Mouse (Mus musculus) midbrain, postnatal 0 days (tissue): Measurements from ENCODE around the gene Pdia6. TPM values are rescaled to one million over a fixed set of nuclear protein-coding genes. Genes with fewer than 3 reads are reported as not detected.

Experiments
- ATAC-seq: fragments of 200-750 bp; cut with Nextera tagmentation; 2 replicates; pipeline ENCODE4 v1.8.0; 2017; ENCODE audit warnings: moderate number of reproducible peaks, mild to moderate bottlenecking, moderate TSS enrichment, moderate library complexity; ENCODE audit not compliant: low FRiP score
- DNase-seq: peaks from one replicate; pipeline ENCODE4 v3.0.0-alpha.2; 2015; ENCODE audit warnings: low spot score
- H3K27ac ChIP-seq: fragments of 300-500 bp; sonication (generic); 2 replicates; pipeline ENCODE4 v1.5.1; 2014; ENCODE audit warnings: low read depth, mild to moderate bottlenecking, low read length, mixed read lengths
- H3K27me3 ChIP-seq: fragments of 300-500 bp; sonication (generic); 2 replicates; pipeline ENCODE4 v1.6.1; 2014; ENCODE audit warnings: low read length, control low read depth, mixed read lengths; ENCODE audit not compliant: insufficient read depth
- H3K36me3 ChIP-seq: fragments of 300-500 bp; sonication (generic); 2 replicates; pipeline ENCODE4 v1.6.1; 2014; ENCODE audit warnings: low read length, control low read depth, mixed read lengths; ENCODE audit not compliant: insufficient read depth
- H3K4me1 ChIP-seq: fragments of 300-500 bp; sonication (generic); 2 replicates; pipeline ENCODE4 v1.6.1; 2014; ENCODE audit warnings: mild to moderate bottlenecking, control low read depth, antibody characterized with exemption, low read length, mixed read lengths; ENCODE audit not compliant: insufficient read depth
- H3K4me2 ChIP-seq: fragments of 300-500 bp; sonication (generic); 2 replicates; pipeline ENCODE4 v1.6.1; 2014; ENCODE audit warnings: low read depth, mild to moderate bottlenecking, low read length, mixed read lengths; ENCODE audit not compliant: poor library complexity, severe bottlenecking
- H3K4me3 ChIP-seq: fragments of 300-500 bp; sonication (generic); 2 replicates; pipeline ENCODE4 v1.5.1; 2014; ENCODE audit warnings: low read depth, mild to moderate bottlenecking, low read length, moderate library complexity
- H3K9ac ChIP-seq: fragments of 300-500 bp; sonication (generic); replicated peaks from 2 replicates; pipeline ENCODE4 v1.6.1; 2014; ENCODE audit warnings: mild to moderate bottlenecking, low read length, moderate library complexity, mixed read lengths; ENCODE audit not compliant: poor library complexity, severe bottlenecking
- H3K9me3 ChIP-seq: fragments of 300-500 bp; sonication (generic); 2 replicates; pipeline ENCODE4 v1.6.1; 2016; ENCODE audit warnings: low read length, control low read depth
- CTCF ChIP-seq: IDR thresholded peaks from 2 replicates; pipeline ENCODE4 v1.5.1; 2016; ENCODE audit warnings: antibody characterized with exemption, mild to moderate bottlenecking
- WGBS: fragments of 180-500 bp; shearing (Covaris S2); extraction: QIAGEN DNeasy Blood & Tissue Kit; methylation state at CpG from one replicate; pipeline ENCODE4 v1.1.7; 2014; 5-methylcytosine and 5-hydroxymethylcytosine counted together
- polyA plus RNA-seq: library from polyadenylated mRNA; unstranded; fragments of >200 nt; fragmentation: Nextera tagmentation; extraction: Ambion mirVana; gene quantifications from 2 replicates; pipeline ENCODE4 v1.2.1, GENCODE M21; 2015
- total RNA-seq: library from RNA; depleted of rRNA; stranded (reverse); fragments of >200 nt; gene quantifications from 2 replicates; pipeline ENCODE4 v1.2.3, GENCODE M21; 2014

Gene Pdia6
- total and polyA plus RNA-seq, 2 experiments from 2014 or later = 85.4 to 184 TPM

DNA sequence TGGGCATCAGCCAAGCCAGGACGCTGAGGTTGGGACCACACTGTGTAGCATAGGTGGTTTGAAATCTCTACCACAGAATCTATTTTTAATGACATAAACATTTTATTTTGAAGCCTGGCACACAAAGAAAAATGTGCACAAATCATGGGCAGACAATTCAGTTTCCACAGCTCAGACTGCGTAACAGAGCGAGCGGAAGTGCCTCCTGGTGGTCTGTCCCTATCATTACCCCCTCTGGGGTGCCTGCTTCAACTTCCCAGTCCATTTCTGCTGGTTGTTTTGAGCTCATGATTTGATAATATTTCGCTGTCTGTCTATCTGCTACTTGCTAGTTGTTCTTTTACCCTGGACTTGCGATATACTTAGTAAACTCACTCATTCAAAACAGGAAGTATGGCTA lies 10.7 kb upstream of the Pdia6 start:
- TF ChIP-seq CTCF = peak; percentile 52
- no peaks in the 10 kb centered on the region for H3K36me3 ChIP-seq

DNA sequence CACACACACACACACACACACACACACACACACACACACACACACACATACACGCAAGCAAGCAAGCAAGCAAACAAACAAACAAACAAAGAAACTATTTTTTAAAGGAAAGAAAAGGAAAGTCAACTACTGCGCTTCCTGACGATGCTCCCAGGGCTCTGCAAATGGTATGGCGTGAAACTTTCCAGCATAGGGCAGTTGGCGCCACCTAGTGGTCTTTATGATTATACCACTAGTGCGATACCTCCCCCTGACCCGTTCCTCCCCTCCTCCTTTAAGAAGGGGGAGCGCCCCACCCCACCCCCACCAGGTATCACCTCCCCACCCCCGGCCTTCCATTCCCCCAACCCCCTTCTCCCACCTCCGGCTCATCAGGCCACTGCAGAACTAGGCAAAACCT lies 9.4 kb upstream of the Pdia6 start:
- Histone ChIP-seq H3K4me1 (no peaks in the 10 kb centered on the region), H3K9ac (no peak overlapping the region), H3K36me3 (no peaks in the 10 kb centered on the region), H3K9me3 (no peaks in the 10 kb centered on the region), H3K27ac (no peak overlapping the region), H3K27me3 (no peaks in the 10 kb centered on the region), H3K4me3 (no peak overlapping the region), H3K4me2 (no peak overlapping the region)
- peak; percentile 45; the same call in 1 of the 2 replicates for ATAC-seq
- TF ChIP-seq CTCF = peak; percentile 85
- peak; percentile 85 for DNase-seq
- WGBS = 1% methylated on average over 10 of the region's 10 CpGs

More for the DNA sequence above, 10.7 kb upstream of the Pdia6 start:
- no peaks in the 10 kb centered on the region for H3K4me1 ChIP-seq
- H3K4me3 ChIP-seq = no peak overlapping the region
- no peak overlapping the region for H3K4me2 ChIP-seq
- no peaks in the 10 kb centered on the region for H3K9me3 ChIP-seq
- H3K27me3 ChIP-seq = no peaks in the 10 kb centered on the region
- no peak overlapping the region for H3K27ac ChIP-seq
- 84% methylated on average over 6 of the region's 6 CpGs for WGBS
- H3K9ac ChIP-seq = no peak overlapping the region
- ATAC-seq (0 out of 2 replicates have a peak, but pooled peaks have one; percentile 13), DNase-seq (peak; percentile 51)

- 84% methylated on average over 7 of the region's 7 CpGs for WGBS
- no peak overlapping the region for H3K27ac ChIP-seq
- no peaks in the 10 kb centered on the region for H3K36me3 ChIP-seq
- no peaks in the 10 kb centered on the region for H3K4me1 ChIP-seq
- ATAC-seq (no peak), DNase-seq (no peak)
- no peak overlapping the region for H3K9ac ChIP-seq
- no peak for TF ChIP-seq CTCF
- H3K4me2 ChIP-seq = no peak overlapping the region
- no peaks in the 10 kb centered on the region for H3K27me3 ChIP-seq
- H3K4me3 ChIP-seq = no peak overlapping the region
- no peaks in the 10 kb centered on the region for H3K9me3 ChIP-seq
Observed at GRCm38 (mm10) chr12:17258431-17258830, 7.9 kb upstream of the Pdia6 start.

GRCm38 (mm10) chr12:17261005-17261404 lies 5.3 kb upstream of the Pdia6 start:
- Histone ChIP-seq H3K4me3 (no peak overlapping the region), H3K9ac (no peak overlapping the region), H3K9me3 (no peaks in the 10 kb centered on the region), H3K4me1 (no peaks in the 10 kb centered on the region), H3K36me3 (no peaks in the 10 kb centered on the region), H3K27me3 (no peaks in the 10 kb centered on the region), H3K27ac (no peak overlapping the region), H3K4me2 (no peak overlapping the region)
- 87% methylated on average over 3 of the region's 3 CpGs for WGBS
- peak; percentile 35 for DNase-seq
- no peak for ATAC-seq
- TF ChIP-seq CTCF = no peak

GRCm38 (mm10) chr12:17263881-17264280 lies 2.5 kb upstream of the Pdia6 start:
- Histone ChIP-seq H3K4me2 (no peak overlapping the region), H3K9ac (no peak overlapping the region), H3K27me3 (no peaks in the 10 kb centered on the region), H3K36me3 (peaks cover 3% of the 10 kb centered on the region; the same call in 1 of the 2 replicates), H3K9me3 (no peaks in the 10 kb centered on the region), H3K4me3 (no peak overlapping the region), H3K27ac (no peak overlapping the region), H3K4me1 (peaks cover 6% of the 10 kb centered on the region)
- 87% methylated on average over 3 of the region's 3 CpGs for WGBS
- TF ChIP-seq CTCF = no peak
- ATAC-seq (no peak), DNase-seq (no peak)

DNA sequence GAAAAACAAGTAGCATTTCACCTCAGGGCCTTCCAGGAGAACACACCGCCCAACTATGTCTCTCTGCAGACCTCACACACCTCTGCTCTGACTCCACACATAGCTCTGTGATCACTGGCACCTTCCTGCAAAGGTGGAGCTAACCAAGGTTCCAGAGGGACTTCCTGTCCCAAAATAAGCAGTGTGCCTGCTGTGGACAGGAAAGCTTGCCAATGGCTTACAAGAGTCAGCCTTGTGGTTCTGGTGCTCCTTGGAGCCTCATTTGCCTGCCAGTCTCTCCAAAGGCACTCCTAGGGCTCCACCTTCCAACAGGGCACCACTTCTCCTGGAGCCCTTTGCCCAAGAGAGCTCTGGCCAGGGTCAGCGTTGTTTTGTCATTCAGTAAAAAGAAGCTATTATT lies 1.5 kb upstream of the Pdia6 start:
- H3K27ac ChIP-seq = no peak overlapping the region
- 93% methylated on average over 2 of the region's 2 CpGs for WGBS
- H3K4me3 ChIP-seq = no peak overlapping the region
- peaks cover 6% of the 10 kb centered on the region for H3K4me1 ChIP-seq
- H3K27me3 ChIP-seq = no peaks in the 10 kb centered on the region
- no peak overlapping the region for H3K9ac ChIP-seq
- ATAC-seq (no peak), DNase-seq (no peak)
- TF ChIP-seq CTCF = no peak
- H3K36me3 ChIP-seq = peaks cover 5% of the 10 kb centered on the region; the same call in 1 of the 2 replicates
- no peaks in the 10 kb centered on the region for H3K9me3 ChIP-seq
- H3K4me2 ChIP-seq = no peak overlapping the region
